Mouse (Mus musculus): ENCODE results near the gene Fam83c. TPM values are rescaled to one million over a fixed set of nuclear protein-coding genes. Genes with fewer than 3 reads are reported as not detected.

Gene Fam83c
- 0.74 and 1.1 TPM in 2 replicates for polyA plus RNA-seq (2014; fragmentation: Nextera tagmentation; extraction: Ambion mirVana)

DNA sequence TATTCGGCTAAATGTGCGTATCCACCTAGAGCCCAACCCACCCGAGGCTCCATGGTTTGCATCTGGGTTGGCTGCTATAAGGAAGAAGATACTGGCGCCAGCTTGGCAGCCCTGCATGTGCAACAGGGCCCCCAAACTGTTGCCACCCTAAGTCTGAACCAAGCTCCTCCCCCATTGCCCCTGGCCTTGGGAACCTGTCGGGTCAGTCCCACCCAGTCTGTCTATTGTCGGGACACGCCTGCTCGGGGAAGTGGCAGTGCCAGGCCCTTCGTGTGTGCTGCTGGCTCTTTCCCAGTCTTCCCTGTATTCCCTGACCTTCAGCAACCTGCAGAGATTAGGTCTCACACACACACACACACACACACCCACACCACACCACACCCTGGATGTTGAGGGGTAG is at the start of gene Fam83c:
Gene Fam83c, minus strand, starts transcription at position 123 of the 400 bp plus-strand sequence.
- Histone ChIP-seq H3K27me3 (replicated peaks; ENCODE audit: control insufficient read depth, insufficient read depth, low read length) (no peaks in the 10 kb centered on the region), H3K9ac (ENCODE audit: low read depth, low read length) (peak within 1 kb of the TSS; percentile 34; the same call in 1 of the 2 replicates), H3K27ac (replicated peaks; ENCODE audit: low read depth, low read length) (no peak within 1 kb of the TSS), H3K4me2 (ENCODE audit: low read depth, low read length) (no peak within 1 kb of the TSS; the same call in 1 of the 2 replicates), H3K4me1 (ENCODE audit: control insufficient read depth, insufficient read depth, low read length) (no peaks in the 10 kb centered on the region), H3K36me3 (ENCODE audit: control insufficient read depth, insufficient read depth, low read length) (no peaks in the 10 kb centered on the region), H3K9me3 (ENCODE audit: control insufficient read depth, low read length) (no peaks in the 10 kb centered on the region), H3K4me3 (ENCODE audit: low read depth, low read length) (no peak within 1 kb of the TSS; the same call in 1 of the 2 replicates)
- DNase-seq (ENCODE audit: low spot score): peak; percentile 22
- WGBS: 55% methylated on average over 8 of the region's 9 CpGs
- ATAC-seq (ENCODE audit: low read depth): peak; percentile 71; the same call in 1 of the 2 replicates

GRCm38 (mm10) chr2:155882087-155882486 is 47.4 kb upstream of the Fam83c start:
- no peaks in the 10 kb centered on the region for H3K27me3 ChIP-seq (replicated peaks; ENCODE audit: control insufficient read depth, insufficient read depth, low read length)
- H3K4me1 ChIP-seq (ENCODE audit: control insufficient read depth, insufficient read depth, low read length): no peaks in the 10 kb centered on the region; the same call in 1 of the 2 replicates
- H3K4me2 ChIP-seq (ENCODE audit: low read depth, low read length): no peak overlapping the region
- no peak overlapping the region for H3K4me3 ChIP-seq (ENCODE audit: low read depth, low read length)
- H3K9me3 ChIP-seq (ENCODE audit: control insufficient read depth, low read length): no peaks in the 10 kb centered on the region
- WGBS: 88% methylated on average over 3 of the region's 3 CpGs
- H3K36me3 ChIP-seq (ENCODE audit: control insufficient read depth, insufficient read depth, low read length): peaks cover 28% of the 10 kb centered on the region
- no peak for DNase-seq (ENCODE audit: low spot score)
- H3K27ac ChIP-seq (replicated peaks; ENCODE audit: low read depth, low read length): no peak overlapping the region
- ATAC-seq (ENCODE audit: low read depth): no peak
- no peak overlapping the region for H3K9ac ChIP-seq (ENCODE audit: low read depth, low read length)

GRCm38 (mm10) chr2:155878964-155879876 is 44.6 kb upstream of the Fam83c start:
- no peak overlapping the region for H3K4me2 ChIP-seq (ENCODE audit: low read depth, low read length)
- H3K27me3 ChIP-seq (replicated peaks; ENCODE audit: control insufficient read depth, insufficient read depth, low read length): no peaks in the 10 kb centered on the region
- H3K4me1 ChIP-seq (ENCODE audit: control insufficient read depth, insufficient read depth, low read length): no peaks in the 10 kb centered on the region; the same call in 1 of the 2 replicates
- peak; percentile 17 for DNase-seq (ENCODE audit: low spot score)
- H3K9me3 ChIP-seq (ENCODE audit: control insufficient read depth, low read length): no peaks in the 10 kb centered on the region
- 78% methylated on average over 20 of the region's 21 CpGs for WGBS
- no peak; the same call in 1 of the 2 replicates for ATAC-seq (ENCODE audit: low read depth)
- H3K27ac ChIP-seq (replicated peaks; ENCODE audit: low read depth, low read length): no peak overlapping the region
- no peak overlapping the region for H3K4me3 ChIP-seq (ENCODE audit: low read depth, low read length)
- H3K36me3 ChIP-seq (ENCODE audit: control insufficient read depth, insufficient read depth, low read length): peaks cover 44% of the 10 kb centered on the region
- H3K9ac ChIP-seq (ENCODE audit: low read depth, low read length): no peak overlapping the region

DNA sequence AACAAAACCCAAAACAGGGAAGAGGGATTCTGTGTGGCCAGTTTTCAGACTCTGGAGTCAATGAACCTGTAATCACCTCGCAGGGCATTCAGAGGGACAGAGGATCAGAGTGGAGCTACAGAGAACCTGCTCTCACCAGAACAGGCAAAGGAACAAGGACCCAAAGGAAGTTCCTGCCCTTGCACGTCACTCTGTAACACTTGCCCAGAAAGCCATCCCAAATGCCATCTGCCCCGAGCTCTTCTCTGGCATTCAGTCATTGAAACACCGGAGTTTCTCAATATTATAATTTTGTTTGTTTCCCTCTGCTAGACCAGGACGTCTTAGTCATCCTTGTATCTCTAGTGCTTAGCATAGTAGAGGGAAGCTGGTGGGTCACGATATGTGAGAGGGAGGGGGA is 39.0 kb upstream of the Fam83c start:
- H3K9me3 ChIP-seq (ENCODE audit: control insufficient read depth, low read length): no peaks in the 10 kb centered on the region
- H3K9ac ChIP-seq (ENCODE audit: low read depth, low read length): no peak overlapping the region
- H3K4me3 ChIP-seq (ENCODE audit: low read depth, low read length): no peak overlapping the region
- ATAC-seq (ENCODE audit: low read depth) (no peak), DNase-seq (ENCODE audit: low spot score) (no peak)
- H3K27ac ChIP-seq (replicated peaks; ENCODE audit: low read depth, low read length): peak overlapping the region; percentile 40; the same call in 1 of the 2 replicates
- H3K4me1 ChIP-seq (ENCODE audit: control insufficient read depth, insufficient read depth, low read length): peaks cover 2% of the 10 kb centered on the region; the same call in 1 of the 2 replicates
- H3K4me2 ChIP-seq (ENCODE audit: low read depth, low read length): no peak overlapping the region
- H3K36me3 ChIP-seq (ENCODE audit: control insufficient read depth, insufficient read depth, low read length): peaks cover 35% of the 10 kb centered on the region
- WGBS: 75% methylated on average over 6 of the region's 6 CpGs
- H3K27me3 ChIP-seq (replicated peaks; ENCODE audit: control insufficient read depth, insufficient read depth, low read length): no peaks in the 10 kb centered on the region

DNA sequence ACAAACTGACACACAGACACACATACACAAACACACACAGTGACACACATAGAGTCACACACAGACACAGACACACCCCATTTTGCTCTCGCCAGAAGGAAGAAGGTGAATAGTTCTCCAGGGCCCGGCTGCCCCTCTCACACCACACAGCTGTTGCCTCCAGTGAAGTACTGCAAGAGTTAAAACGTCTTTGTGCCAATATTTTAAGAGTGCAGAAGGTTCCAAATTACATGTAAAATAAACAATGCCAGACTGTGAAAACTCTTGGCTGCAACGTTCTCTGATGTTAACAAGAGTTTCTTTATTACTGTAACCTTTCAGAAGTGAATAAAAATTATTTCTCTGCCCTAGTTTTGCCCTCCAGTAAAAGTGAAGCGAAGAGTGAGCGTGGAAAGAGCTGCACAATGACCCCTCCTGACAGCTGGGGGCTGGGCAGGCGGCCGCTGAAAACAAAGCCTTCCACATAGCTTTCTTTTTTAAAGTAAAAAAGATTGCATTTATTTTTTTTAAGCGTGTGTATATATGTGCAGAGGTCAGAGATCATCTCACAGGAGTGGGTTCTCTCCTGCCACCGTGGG is 38.4 kb upstream of the Fam83c start:
- DNase-seq (ENCODE audit: low spot score): peak; percentile 68
- H3K36me3 ChIP-seq (ENCODE audit: control insufficient read depth, insufficient read depth, low read length): peaks cover 35% of the 10 kb centered on the region
- WGBS: 44% methylated on average over 10 of the region's 10 CpGs
- H3K4me3 ChIP-seq (ENCODE audit: low read depth, low read length): no peak overlapping the region
- no peak overlapping the region for H3K4me2 ChIP-seq (ENCODE audit: low read depth, low read length)
- peaks cover 2% of the 10 kb centered on the region; the same call in 1 of the 2 replicates for H3K4me1 ChIP-seq (ENCODE audit: control insufficient read depth, insufficient read depth, low read length)
- H3K27me3 ChIP-seq (replicated peaks; ENCODE audit: control insufficient read depth, insufficient read depth, low read length): no peaks in the 10 kb centered on the region
- H3K9ac ChIP-seq (ENCODE audit: low read depth, low read length): no peak overlapping the region
- H3K9me3 ChIP-seq (ENCODE audit: control insufficient read depth, low read length): no peaks in the 10 kb centered on the region
- ATAC-seq (ENCODE audit: low read depth): peak; percentile 53; the same call in 1 of the 2 replicates
- H3K27ac ChIP-seq (replicated peaks; ENCODE audit: low read depth, low read length): peak overlapping the region; percentile 40; the same call in 1 of the 2 replicates

- ATAC-seq (ENCODE audit: low read depth) (no peak), DNase-seq (ENCODE audit: low spot score) (no peak)
- Histone ChIP-seq H3K4me3 (ENCODE audit: low read depth, low read length) (no peak overlapping the region), H3K36me3 (ENCODE audit: control insufficient read depth, insufficient read depth, low read length) (peaks cover 32% of the 10 kb centered on the region), H3K4me2 (ENCODE audit: low read depth, low read length) (no peak overlapping the region), H3K27me3 (replicated peaks; ENCODE audit: control insufficient read depth, insufficient read depth, low read length) (no peaks in the 10 kb centered on the region), H3K27ac (replicated peaks; ENCODE audit: low read depth, low read length) (no peak overlapping the region), H3K9me3 (ENCODE audit: control insufficient read depth, low read length) (no peaks in the 10 kb centered on the region), H3K9ac (ENCODE audit: low read depth, low read length) (no peak overlapping the region), H3K4me1 (ENCODE audit: control insufficient read depth, insufficient read depth, low read length) (peaks cover 2% of the 10 kb centered on the region; the same call in 1 of the 2 replicates)
- WGBS: 78% methylated on average over 8 of the region's 8 CpGs
Observed at GRCm38 (mm10) chr2:155872486-155872885, 37.8 kb upstream of the Fam83c start.

GRCm38 (mm10) chr2:155869772-155870171 is 35.1 kb upstream of the Fam83c start:
- H3K36me3 ChIP-seq (ENCODE audit: control insufficient read depth, insufficient read depth, low read length): peaks cover 12% of the 10 kb centered on the region; the same call in 1 of the 2 replicates
- 67% methylated on average over 5 of the region's 5 CpGs for WGBS
- no peak overlapping the region for H3K27ac ChIP-seq (replicated peaks; ENCODE audit: low read depth, low read length)
- ATAC-seq (ENCODE audit: low read depth): peak; percentile 58
- H3K4me3 ChIP-seq (ENCODE audit: low read depth, low read length): no peak overlapping the region
- H3K9ac ChIP-seq (ENCODE audit: low read depth, low read length): no peak overlapping the region
- H3K9me3 ChIP-seq (ENCODE audit: control insufficient read depth, low read length): no peaks in the 10 kb centered on the region
- no peaks in the 10 kb centered on the region for H3K27me3 ChIP-seq (replicated peaks; ENCODE audit: control insufficient read depth, insufficient read depth, low read length)
- H3K4me1 ChIP-seq (ENCODE audit: control insufficient read depth, insufficient read depth, low read length): 0 out of 2 replicates have a peak, but pooled peaks cover 2% of the 10 kb centered on the region
- no peak overlapping the region for H3K4me2 ChIP-seq (ENCODE audit: low read depth, low read length)
- DNase-seq (ENCODE audit: low spot score): no peak

DNA sequence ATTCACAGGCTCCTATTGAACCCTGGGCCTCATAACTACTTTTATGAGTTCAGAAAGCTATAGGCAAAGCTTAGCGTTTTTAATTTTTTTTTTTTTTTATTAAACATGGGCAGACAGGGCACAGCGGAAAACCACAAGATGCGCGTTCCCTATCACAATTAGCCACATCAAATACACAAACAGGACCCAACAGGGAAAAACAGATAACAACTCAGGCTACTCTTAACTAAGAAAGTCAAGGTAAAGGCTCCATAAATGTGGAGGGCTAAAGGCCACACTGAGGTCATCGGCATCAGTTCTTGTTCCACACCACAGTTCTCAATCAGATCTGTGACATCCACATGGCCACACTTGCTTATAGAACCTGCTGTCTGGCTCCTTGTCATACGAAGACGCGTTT is 33.7 kb upstream of the Fam83c start:
- DNase-seq (ENCODE audit: low spot score) (no peak), ATAC-seq (ENCODE audit: low read depth) (no peak)
- H3K36me3 ChIP-seq (ENCODE audit: control insufficient read depth, insufficient read depth, low read length): 0 out of 2 replicates have a peak, but pooled peaks cover 5% of the 10 kb centered on the region
- H3K4me3 ChIP-seq (ENCODE audit: low read depth, low read length): no peak overlapping the region
- no peak overlapping the region for H3K4me2 ChIP-seq (ENCODE audit: low read depth, low read length)
- 0 out of 2 replicates have a peak, but pooled peaks cover 2% of the 10 kb centered on the region for H3K4me1 ChIP-seq (ENCODE audit: control insufficient read depth, insufficient read depth, low read length)
- H3K27ac ChIP-seq (replicated peaks; ENCODE audit: low read depth, low read length): no peak overlapping the region
- no peaks in the 10 kb centered on the region for H3K9me3 ChIP-seq (ENCODE audit: control insufficient read depth, low read length)
- H3K27me3 ChIP-seq (replicated peaks; ENCODE audit: control insufficient read depth, insufficient read depth, low read length): no peaks in the 10 kb centered on the region
- H3K9ac ChIP-seq (ENCODE audit: low read depth, low read length): no peak overlapping the region
- 93% methylated on average over 8 of the region's 8 CpGs for WGBS
